Comparison of ENCODE assay signal across 8 mouse cellular contexts in the genomic region with DNA sequence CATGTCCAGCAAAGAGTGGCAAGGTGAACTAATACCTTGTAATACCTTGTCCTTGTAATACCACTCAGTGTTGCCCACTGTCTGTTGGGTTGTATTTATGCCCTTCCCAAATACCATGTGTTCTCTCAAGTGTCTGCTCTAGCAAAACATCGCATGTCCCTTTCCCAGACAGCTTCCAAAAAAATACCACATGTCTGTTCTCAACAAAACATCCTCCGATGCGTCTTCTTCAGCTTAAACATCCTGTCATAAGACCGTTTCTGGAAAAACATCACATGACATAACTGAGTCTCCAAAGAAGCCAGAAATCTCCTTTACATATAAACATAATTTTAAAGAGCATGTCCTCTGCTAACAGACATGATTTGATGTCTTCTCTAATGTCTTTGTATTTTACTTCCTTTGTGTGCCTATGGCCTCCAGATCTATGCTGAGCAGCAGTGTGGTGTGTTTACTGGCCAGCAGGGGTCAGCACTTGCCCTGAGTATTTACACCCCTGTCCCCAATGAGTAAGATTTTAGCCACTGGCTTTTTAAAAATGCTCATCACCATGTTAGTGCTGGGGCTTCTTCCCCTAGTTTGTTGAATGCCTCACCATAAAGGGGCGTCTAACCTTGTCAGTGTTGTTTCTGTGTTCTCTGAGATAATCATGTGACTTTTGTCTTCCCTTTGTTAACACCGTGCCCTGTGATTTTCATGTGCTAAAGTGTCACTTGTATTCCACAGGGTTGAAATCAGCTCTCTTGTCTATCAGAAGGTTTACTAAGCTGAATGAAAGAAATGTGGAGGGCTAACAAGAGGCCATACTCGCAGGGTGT. TPM values are rescaled to one million over a fixed set of nuclear protein-coding genes. Genes with fewer than 3 reads are reported as not detected.
DNase-seq lines count a peak whose midpoint lies in the region; ATAC-seq and TF ChIP-seq lines count a peak whose summit lies in the region.
"Not testable (repeated sequence)": the region's sequence is repeated elsewhere in the genome, so short reads cannot be mapped to it uniquely, and the experiment has no call there.

No protein-coding gene starts in this region.

- H3K4me2 ChIP-seq in heart, embryonic 13.5 days = peak overlapping the region; percentile 24; the same call in 1 of the 2 replicates
- H3K4me2 ChIP-seq in lung, embryonic 14.5 days; neural tube, embryonic 13.5 days: not testable (repeated sequence)

- not testable (repeated sequence) for H3K4me3 ChIP-seq in heart, embryonic 13.5 days; lung, embryonic 14.5 days (ENCODE audit: low read depth, low read length); neural tube, embryonic 13.5 days; thymus, adult 2 months (ENCODE audit: control insufficient read depth, insufficient read depth, low read length)

- not testable (repeated sequence) for TF ChIP-seq POLR2A in thymus, adult 2 months (IDR thresholded peaks at IDR 0.05; ENCODE audit: control insufficient read depth, extremely low read depth, insufficient read depth, low read length, poor library complexity)

- H3K9ac ChIP-seq in heart, embryonic 13.5 days; lung, embryonic 14.5 days; neural tube, embryonic 13.5 days: not testable (repeated sequence)

- TF ChIP-seq CTCF in lung, embryonic 14.5 days (IDR thresholded peaks at IDR 0.05; ENCODE audit: low read depth) = peak; percentile 72
- TF ChIP-seq CTCF in thymus, adult 2 months (IDR thresholded peaks at IDR 0.05; ENCODE audit: borderline replicate concordance, control insufficient read depth, extremely low read depth, insufficient read depth, low read length, poor library complexity) = not testable (repeated sequence)

- not testable (repeated sequence) for H3K27me3 ChIP-seq in heart, embryonic 13.5 days (replicated peaks); lung, embryonic 14.5 days (ENCODE audit: insufficient read depth, low read length); neural tube, embryonic 13.5 days; thymus, adult 2 months (ENCODE audit: control insufficient read depth, insufficient read depth, low read length)

- H3K36me3 ChIP-seq in heart, embryonic 13.5 days; lung, embryonic 14.5 days (ENCODE audit: insufficient read depth); neural tube, embryonic 13.5 days; thymus, adult 2 months (ENCODE audit: control insufficient read depth, insufficient read depth, low read length): not testable (repeated sequence)

- not testable (repeated sequence) for H3K27ac ChIP-seq in heart, embryonic 13.5 days (replicated peaks); lung, embryonic 14.5 days (ENCODE audit: low read depth); thymus, adult 2 months (ENCODE audit: control insufficient read depth, insufficient read depth, low read length)
- peak overlapping the region; percentile 65 for H3K27ac ChIP-seq in neural tube, embryonic 13.5 days (replicated peaks)

- DNase-seq in brain, adult 2 months (ENCODE audit: low read depth, low spot score) = peak; percentile 74
- DNase-seq in kidney, postnatal 10 days = peak; percentile 84
- DNase-seq in lung, embryonic 14.5 days = peak; percentile 85
- DNase-seq in thymus, adult 2 months = peak; percentile 69

- H3K4me1 ChIP-seq in heart, embryonic 13.5 days; lung, embryonic 14.5 days (ENCODE audit: insufficient read depth); neural tube, embryonic 13.5 days (replicated peaks); thymus, adult 2 months (replicated peaks; ENCODE audit: control insufficient read depth, insufficient read depth, low read length): not testable (repeated sequence)

- WGBS in heart, embryonic 13.5 days = 59% methylated on average over 7 of the region's 7 CpGs
- WGBS in lung, embryonic 14.5 days = 48% methylated on average over 7 of the region's 7 CpGs
- 66% methylated on average over 7 of the region's 7 CpGs for WGBS in neural tube, embryonic 13.5 days
- WGBS in thymus, adult 2 months = 78% methylated on average over 7 of the region's 7 CpGs

- H3K9me3 ChIP-seq in heart, embryonic 13.5 days; lung, embryonic 14.5 days (ENCODE audit: low read depth, low read length); neural tube, embryonic 13.5 days: not testable (repeated sequence)

- ATAC-seq in CD4-positive, CD25-positive, alpha-beta regulatory T cell, adult 4 months = peak; percentile 45
- ATAC-seq in erythroid progenitor cell, adult 5-6 weeks (replicated peaks; ENCODE audit: low FRiP score, poor library complexity, severe bottlenecking) = peak; percentile 63; the same call in 1 of the 2 replicates
- ATAC-seq in heart, embryonic 13.5 days (ENCODE audit: extremely low read depth, insufficient number of reproducible peaks, low FRiP score, low TSS enrichment); lung, embryonic 14.5 days (ENCODE audit: insufficient read depth); neural tube, embryonic 13.5 days (ENCODE audit: low read depth): not testable (repeated sequence)

RNA-seq across cellular contexts. Expression of a gene that starts 16.0 kb away (rescaled TPM):
- polyA plus RNA-seq in CD4-positive, CD25-positive, alpha-beta regulatory T cell, adult 4 months (2017; shearing (Covaris generic)) = 1 to 10 TPM; 2.5 to 3.5 TPM
- total RNA-seq in erythroid progenitor cell, adult 5-6 weeks (2015; ENCODE audit: low replicate concordance) = 10.5 TPM in 1 of 2 replicates, not detected in the other
- total RNA-seq in erythroid progenitor cell, adult 5-6 weeks (2017; ENCODE audit: low replicate concordance) = 1.3 and 1.5 TPM in 2 replicates
- 0.15 TPM in 1 of 2 replicates, not detected in the other for polyA plus RNA-seq in heart, embryonic 13.5 days (2015; fragmentation: Nextera tagmentation; extraction: Ambion mirVana)
- polyA plus RNA-seq in lung, embryonic 14.5 days (2014; fragmentation: Nextera tagmentation; extraction: Ambion mirVana) = 0.26 and 0.32 TPM in 2 replicates
- polyA plus RNA-seq in neural tube, embryonic 13.5 days (2015; fragmentation: Nextera tagmentation; extraction: Ambion mirVana) = 0.10 TPM in 1 of 2 replicates, not detected in the other
- polyA plus RNA-seq in thymus, adult 2 months (2012; rRNA removed) = 0.96 and 2.6 TPM in 2 replicates

RNA-seq across cellular contexts. Expression of a gene that starts 21.1 kb away (rescaled TPM):
- polyA plus RNA-seq in CD4-positive, CD25-positive, alpha-beta regulatory T cell, adult 4 months (2017; shearing (Covaris generic)) = not detected
- total RNA-seq in erythroid progenitor cell, adult 5-6 weeks (2015; ENCODE audit: low replicate concordance) = not detected in 2 replicates
- total RNA-seq in erythroid progenitor cell, adult 5-6 weeks (2017; ENCODE audit: low replicate concordance) = not detected in 2 replicates
- polyA plus RNA-seq in heart, embryonic 13.5 days (2015; fragmentation: Nextera tagmentation; extraction: Ambion mirVana) = not detected in 2 replicates
- not detected in 2 replicates for polyA plus RNA-seq in lung, embryonic 14.5 days (2014; fragmentation: Nextera tagmentation; extraction: Ambion mirVana)
- polyA plus RNA-seq in neural tube, embryonic 13.5 days (2015; fragmentation: Nextera tagmentation; extraction: Ambion mirVana) = not detected in 2 replicates
- 0.59 TPM in 1 of 2 replicates, not detected in the other for polyA plus RNA-seq in thymus, adult 2 months (2012; rRNA removed)

RNA-seq across cellular contexts. Expression of a gene that starts 21.1 kb away (rescaled TPM):
- polyA plus RNA-seq in CD4-positive, CD25-positive, alpha-beta regulatory T cell, adult 4 months (2017; shearing (Covaris generic)) = not detected
- total RNA-seq in erythroid progenitor cell, adult 5-6 weeks (2015; ENCODE audit: low replicate concordance) = 2.9 TPM in 1 of 2 replicates, not detected in the other
- not detected in 2 replicates for total RNA-seq in erythroid progenitor cell, adult 5-6 weeks (2017; ENCODE audit: low replicate concordance)
- not detected in 2 replicates for polyA plus RNA-seq in heart, embryonic 13.5 days (2015; fragmentation: Nextera tagmentation; extraction: Ambion mirVana)
- polyA plus RNA-seq in lung, embryonic 14.5 days (2014; fragmentation: Nextera tagmentation; extraction: Ambion mirVana) = not detected in 2 replicates
- polyA plus RNA-seq in neural tube, embryonic 13.5 days (2015; fragmentation: Nextera tagmentation; extraction: Ambion mirVana) = not detected in 2 replicates
- polyA plus RNA-seq in thymus, adult 2 months (2012; rRNA removed) = 0.54 and 0.85 TPM in 2 replicates
